Mouse (Mus musculus) neural tube, embryonic 13.5 days (tissue): ENCODE data around the gene B3gntl1. TPM values are rescaled to one million over a fixed set of nuclear protein-coding genes. Genes with fewer than 3 reads are reported as not detected.

Experiments used
- ATAC-seq: fragments of 200-750 bp; cut with Nextera tagmentation; 2 replicates; pipeline ENCODE4 v1.8.0; 2017; ENCODE audit warnings: low read depth, mild to moderate bottlenecking, moderate TSS enrichment, moderate library complexity
- H3K27ac ChIP-seq: fragments of 300-500 bp; sonication (generic); replicated peaks from 2 replicates; pipeline ENCODE4 v1.5.1; 2015; ENCODE audit warnings: moderate library complexity, mild to moderate bottlenecking, inconsistent platforms
- H3K27me3 ChIP-seq: fragments of 300-500 bp; sonication (generic); 2 replicates; pipeline ENCODE4 v1.6.1; 2015; ENCODE audit warnings: mild to moderate bottlenecking, inconsistent platforms
- H3K36me3 ChIP-seq: fragments of 300-500 bp; sonication (generic); 2 replicates; pipeline ENCODE4 v1.6.1; 2015; ENCODE audit warnings: mild to moderate bottlenecking, inconsistent platforms
- H3K4me1 ChIP-seq: fragments of 300-500 bp; sonication (generic); replicated peaks from 2 replicates; pipeline ENCODE4 v1.6.1; 2015; ENCODE audit warnings: inconsistent platforms
- H3K4me2 ChIP-seq: fragments of 300-500 bp; sonication (generic); 2 replicates; pipeline ENCODE4 v1.6.1; 2015; ENCODE audit warnings: inconsistent platforms, mild to moderate bottlenecking, moderate library complexity
- H3K4me3 ChIP-seq: fragments of 300-500 bp; sonication (generic); 2 replicates; pipeline ENCODE4 v1.5.1; 2015; ENCODE audit warnings: mild to moderate bottlenecking, inconsistent platforms
- H3K9ac ChIP-seq: fragments of 300-500 bp; sonication (generic); 2 replicates; pipeline ENCODE4 v1.6.1; 2015; ENCODE audit warnings: moderate library complexity, mild to moderate bottlenecking, inconsistent platforms
- H3K9me3 ChIP-seq: fragments of 300-500 bp; sonication (generic); 2 replicates; pipeline ENCODE4 v1.6.1; 2016; ENCODE audit warnings: inconsistent platforms
- WGBS: fragments of 180-500 bp; shearing (Covaris S2); methylation state at CpG from one replicate; pipeline ENCODE4 v1.1.7; 2015; 5-methylcytosine and 5-hydroxymethylcytosine counted together
- polyA plus RNA-seq: library from polyadenylated mRNA; unstranded; fragments of >200 nt; fragmentation: Nextera tagmentation; extraction: Ambion mirVana; gene quantifications from 2 replicates; pipeline ENCODE4 v1.2.1, GENCODE M21; 2015

Gene B3gntl1
- polyA plus RNA-seq, 1 experiment from 2014 or later = 6.2 TPM

DNA sequence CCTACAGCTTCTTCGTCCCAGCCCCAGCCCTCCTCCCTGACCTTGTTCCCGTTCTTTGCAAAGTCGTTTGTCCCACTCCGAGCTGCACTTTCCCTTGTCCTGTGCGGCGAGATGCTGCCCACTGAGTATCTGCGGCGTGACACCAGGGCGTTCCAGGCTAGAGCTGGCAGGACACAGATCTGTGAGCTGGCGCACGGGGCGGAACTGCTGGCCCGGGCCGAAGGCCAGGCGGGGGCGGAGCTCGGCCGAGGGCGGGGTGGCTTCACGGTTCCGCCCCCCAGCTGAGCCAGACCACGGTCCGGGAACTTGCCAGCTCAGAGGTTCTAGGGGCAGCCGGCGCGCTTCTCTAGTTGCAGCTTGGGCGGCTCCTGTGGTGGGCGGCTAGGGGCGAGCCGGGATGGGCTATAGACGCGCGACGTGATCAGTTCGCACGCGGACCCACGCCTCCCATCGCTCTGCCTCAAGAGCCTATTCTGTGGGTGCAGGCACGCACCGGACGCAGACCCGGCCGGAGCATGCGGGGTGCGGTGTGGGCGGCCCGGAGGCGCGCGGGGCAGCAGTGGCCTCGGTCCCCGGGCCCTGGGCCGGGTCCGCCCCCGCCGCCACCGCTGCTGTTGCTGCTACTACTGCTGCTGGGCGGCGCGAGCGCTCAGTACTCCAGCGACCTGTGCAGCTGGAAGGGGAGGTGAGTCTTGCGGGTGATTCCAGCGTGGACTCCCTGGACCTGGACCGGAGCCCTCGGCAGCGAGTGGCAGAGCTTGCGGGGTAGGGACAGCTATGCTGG is 29.4 kb upstream of the B3gntl1 start:
- peak overlapping the region; percentile 62 for H3K4me3 ChIP-seq
- H3K4me2 ChIP-seq = peak overlapping the region; percentile 97
- under 1% methylated on average over 69 of the region's 69 CpGs for WGBS
- peak; percentile 92 for ATAC-seq
- H3K36me3 ChIP-seq = no peaks in the 10 kb centered on the region
- peak overlapping the region; percentile 71 for H3K9ac ChIP-seq
- H3K27ac ChIP-seq = no peak overlapping the region; the same call in 1 of the 2 replicates
- H3K27me3 ChIP-seq = peaks cover 54% of the 10 kb centered on the region
- no peaks in the 10 kb centered on the region for H3K9me3 ChIP-seq
- peaks cover 27% of the 10 kb centered on the region for H3K4me1 ChIP-seq

DNA sequence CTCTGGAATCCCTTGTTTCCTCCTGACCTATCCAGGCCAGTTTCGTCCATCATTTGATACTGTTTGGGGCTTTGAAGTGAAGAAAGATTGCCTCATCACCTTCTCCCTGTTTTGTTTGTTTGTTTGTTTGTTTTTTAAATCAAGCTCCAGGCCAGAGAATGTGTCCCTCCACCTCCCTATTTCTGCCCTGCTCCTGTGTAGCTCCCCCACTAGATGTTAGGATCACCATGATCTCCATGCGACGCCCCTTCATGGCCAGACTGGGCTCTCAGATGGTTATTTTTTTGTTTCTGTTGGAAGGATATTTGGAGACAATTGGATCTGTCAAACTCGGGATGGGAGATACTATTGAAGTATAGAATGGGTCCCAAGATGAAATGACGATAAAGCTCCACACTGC is 28.3 kb upstream of the B3gntl1 start, which contains the start of gene Metrnl:
Metrnl (plus strand) TSS at position 301 of the 400 bp plus-strand sequence.
- Histone ChIP-seq H3K36me3 (no peaks in the 10 kb centered on the region), H3K4me1 (peaks cover 27% of the 10 kb centered on the region), H3K4me2 (peak within 1 kb of the TSS; percentile 97), H3K27ac (no peak within 1 kb of the TSS; the same call in 1 of the 2 replicates), H3K27me3 (peaks cover 54% of the 10 kb centered on the region), H3K9ac (peak within 1 kb of the TSS; percentile 71), H3K9me3 (no peaks in the 10 kb centered on the region), H3K4me3 (peak within 1 kb of the TSS; percentile 62)
- no peak for ATAC-seq
- WGBS = 89% methylated on average over 5 of the region's 5 CpGs

DNA sequence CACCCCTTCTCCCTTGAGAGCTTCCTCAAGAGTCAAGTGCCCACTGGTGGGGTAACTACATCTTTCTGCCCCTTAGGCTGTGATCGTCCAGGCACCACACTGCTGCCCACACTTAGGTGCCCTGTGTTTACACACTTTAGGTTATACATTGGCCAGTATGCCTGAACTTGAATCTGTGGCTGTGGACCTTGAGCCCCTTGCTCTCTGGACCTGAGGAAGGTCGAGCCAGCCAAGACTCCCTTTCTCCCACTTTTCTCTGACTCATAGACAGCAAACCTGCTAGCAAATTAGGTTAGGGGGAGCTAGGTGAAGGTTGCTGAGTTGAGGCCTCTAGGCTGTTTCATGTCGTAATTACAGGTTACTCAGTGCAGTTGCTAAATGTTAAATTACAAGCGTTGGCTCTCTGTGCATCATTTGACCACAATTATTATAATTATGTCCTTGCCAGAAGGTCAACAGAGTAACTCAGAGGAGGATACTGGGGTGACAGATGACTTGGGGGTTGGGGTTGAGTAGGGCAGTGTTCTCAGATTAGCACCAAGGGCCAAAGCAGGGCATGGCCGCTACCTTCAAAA is 25.5 kb upstream of the B3gntl1 start:
- H3K9ac ChIP-seq = no peak overlapping the region
- H3K36me3 ChIP-seq = no peaks in the 10 kb centered on the region
- no peak overlapping the region for H3K27ac ChIP-seq
- H3K27me3 ChIP-seq = peaks cover 29% of the 10 kb centered on the region
- H3K4me2 ChIP-seq = no peak overlapping the region
- H3K4me1 ChIP-seq = peaks cover 18% of the 10 kb centered on the region
- ATAC-seq = no peak
- WGBS = 87% methylated on average over 5 of the region's 5 CpGs
- no peaks in the 10 kb centered on the region for H3K9me3 ChIP-seq
- H3K4me3 ChIP-seq = no peak overlapping the region

DNA sequence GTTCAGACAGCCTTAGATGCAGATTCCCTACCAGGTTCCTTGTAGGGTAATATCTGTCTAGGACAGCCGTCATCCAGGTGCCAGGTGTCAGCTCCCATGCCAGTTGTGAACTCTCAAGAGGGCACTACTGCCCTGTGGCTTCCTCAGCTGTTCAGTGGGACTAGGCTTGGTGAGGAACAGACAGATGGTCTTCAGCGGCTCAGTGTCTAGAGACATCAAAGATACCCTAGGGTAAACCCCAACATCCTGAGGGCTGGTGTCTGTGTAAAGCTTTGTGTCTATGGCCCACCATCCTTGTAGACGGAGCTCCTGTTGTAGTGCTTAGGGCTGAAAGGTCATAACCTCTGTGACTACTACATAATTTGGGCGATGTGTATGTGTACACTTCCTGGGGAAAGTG is 24.3 kb upstream of the B3gntl1 start:
- no peak overlapping the region for H3K4me3 ChIP-seq
- no peak overlapping the region for H3K9ac ChIP-seq
- H3K36me3 ChIP-seq = no peaks in the 10 kb centered on the region
- no peaks in the 10 kb centered on the region for H3K9me3 ChIP-seq
- peaks cover 6% of the 10 kb centered on the region; the same call in 1 of the 2 replicates for H3K4me1 ChIP-seq
- WGBS = 87% methylated on average over 4 of the region's 4 CpGs
- no peak overlapping the region for H3K4me2 ChIP-seq
- H3K27me3 ChIP-seq = peaks cover 18% of the 10 kb centered on the region
- H3K27ac ChIP-seq = no peak overlapping the region
- no peak for ATAC-seq

DNA sequence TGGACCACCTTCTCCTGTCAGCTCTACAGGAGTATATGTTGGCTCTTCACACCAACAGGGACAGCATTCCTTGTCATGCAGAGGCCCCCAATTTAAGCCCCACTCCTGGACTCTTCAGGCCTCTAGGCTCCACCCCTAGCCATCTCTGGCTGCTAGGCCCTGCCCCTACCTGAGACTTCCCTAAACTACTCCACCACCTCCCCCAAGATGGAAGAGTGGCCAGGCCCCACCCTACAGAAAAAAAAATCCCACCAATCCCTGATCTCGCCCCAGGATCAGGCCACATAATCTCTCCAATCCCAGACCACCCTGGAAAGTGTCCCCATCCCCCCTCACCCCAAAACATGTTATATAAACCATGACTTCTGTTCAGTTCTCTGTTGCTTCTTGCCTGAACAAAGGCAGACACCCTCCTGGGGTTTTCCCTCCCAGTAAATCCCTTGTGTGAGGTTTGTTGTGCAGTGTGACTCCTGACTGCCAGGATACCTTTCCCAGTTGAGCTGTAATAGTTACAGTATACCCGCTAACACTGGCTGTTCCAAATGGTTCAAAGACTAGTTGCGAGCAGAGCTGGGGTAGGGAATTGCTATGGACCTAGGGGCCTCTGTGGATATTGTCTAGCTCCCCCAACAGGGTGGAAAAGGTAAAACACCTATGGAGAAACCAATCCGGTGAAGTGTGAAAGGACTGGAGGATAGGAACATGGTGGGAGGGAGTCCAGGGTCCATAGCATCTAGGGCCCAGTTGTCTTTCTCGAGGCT is 22.5 kb upstream of the B3gntl1 start:
- no peaks in the 10 kb centered on the region for H3K36me3 ChIP-seq
- H3K27me3 ChIP-seq = peaks cover under 1% of the 10 kb centered on the region; the same call in 1 of the 2 replicates
- no peaks in the 10 kb centered on the region for H3K4me1 ChIP-seq
- H3K27ac ChIP-seq = no peak overlapping the region
- no peak overlapping the region for H3K9ac ChIP-seq
- WGBS = 81% methylated on average over 5 of the region's 5 CpGs
- no peak overlapping the region for H3K4me3 ChIP-seq
- no peak overlapping the region for H3K4me2 ChIP-seq
- ATAC-seq = no peak
- H3K9me3 ChIP-seq = no peaks in the 10 kb centered on the region

DNA sequence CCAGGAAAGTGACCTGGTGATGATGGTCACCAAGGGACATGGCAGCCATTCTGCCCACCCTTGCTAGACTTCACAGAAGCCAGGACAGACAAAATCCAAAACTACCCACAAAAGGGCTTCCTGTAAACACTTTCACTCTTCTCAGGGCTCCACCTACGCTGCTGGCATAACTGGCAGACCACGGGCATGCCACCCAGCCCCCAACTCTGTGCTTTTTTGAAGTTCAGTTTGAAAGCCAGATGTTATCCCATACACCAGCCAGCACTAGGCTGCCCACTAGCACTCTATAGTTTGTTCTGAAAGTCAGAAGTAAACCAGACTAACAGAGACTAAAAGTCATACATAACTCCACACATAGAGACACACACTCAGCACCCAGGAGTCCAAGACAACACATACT is 15.1 kb upstream of the B3gntl1 start:
- Histone ChIP-seq H3K27ac (no peak overlapping the region), H3K4me3 (no peak overlapping the region), H3K9ac (no peak overlapping the region), H3K4me1 (no peaks in the 10 kb centered on the region), H3K36me3 (no peaks in the 10 kb centered on the region), H3K4me2 (no peak overlapping the region), H3K27me3 (no peaks in the 10 kb centered on the region), H3K9me3 (no peaks in the 10 kb centered on the region)
- WGBS = 98% methylated on average over 2 of the region's 2 CpGs
- ATAC-seq = no peak

DNA sequence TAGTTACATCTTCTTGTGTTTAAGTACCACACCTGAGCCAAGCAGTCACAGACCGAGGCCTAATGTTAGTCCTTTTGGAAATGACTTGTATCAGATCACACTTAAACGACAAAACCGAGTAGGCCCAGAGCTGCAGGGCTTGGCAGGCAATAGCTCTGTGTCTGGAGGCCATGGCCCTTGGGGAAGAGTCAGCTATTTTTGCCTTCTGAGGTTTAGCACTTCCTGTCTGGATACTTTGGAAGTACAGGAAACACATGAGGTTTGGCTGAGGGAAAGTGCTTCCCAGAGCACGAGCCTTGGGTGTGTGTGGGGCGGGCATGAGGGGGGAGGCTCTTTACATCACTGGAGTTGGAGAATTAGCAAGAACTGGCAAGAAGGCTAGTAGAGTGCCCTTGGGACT is 13.7 kb upstream of the B3gntl1 start:
- H3K27ac ChIP-seq = no peak overlapping the region
- WGBS = 68% methylated on average over 5 of the region's 5 CpGs
- H3K4me3 ChIP-seq = no peak overlapping the region
- no peaks in the 10 kb centered on the region for H3K27me3 ChIP-seq
- no peaks in the 10 kb centered on the region for H3K36me3 ChIP-seq
- H3K9me3 ChIP-seq = no peaks in the 10 kb centered on the region
- H3K9ac ChIP-seq = no peak overlapping the region
- no peak overlapping the region for H3K4me2 ChIP-seq
- no peak for ATAC-seq
- H3K4me1 ChIP-seq = no peaks in the 10 kb centered on the region

DNA sequence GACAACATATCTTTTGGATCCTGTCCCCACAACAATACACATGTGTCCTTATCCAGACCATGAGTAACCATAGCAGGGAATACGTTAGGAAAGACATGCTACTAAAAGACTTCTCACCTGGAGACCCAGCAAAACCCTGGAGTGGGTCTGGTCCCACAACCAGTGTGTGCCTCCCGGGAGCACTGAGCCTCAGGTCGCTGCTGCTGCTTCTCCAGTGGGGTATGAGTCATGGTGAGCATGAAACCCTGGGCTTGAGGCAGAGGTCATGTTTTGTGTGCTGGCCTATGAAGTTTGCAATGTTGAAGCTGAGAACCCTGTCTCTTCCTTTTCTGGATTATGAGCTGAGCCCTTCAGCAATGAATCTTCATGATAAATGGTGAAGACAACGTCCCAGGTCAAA is 13.1 kb upstream of the B3gntl1 start:
- no peaks in the 10 kb centered on the region for H3K9me3 ChIP-seq
- WGBS = 76% methylated on average over 4 of the region's 4 CpGs
- no peak overlapping the region for H3K9ac ChIP-seq
- H3K27me3 ChIP-seq = no peaks in the 10 kb centered on the region
- ATAC-seq = no peak
- H3K4me1 ChIP-seq = no peaks in the 10 kb centered on the region
- H3K4me3 ChIP-seq = no peak overlapping the region
- no peak overlapping the region for H3K27ac ChIP-seq
- no peak overlapping the region for H3K4me2 ChIP-seq
- no peaks in the 10 kb centered on the region for H3K36me3 ChIP-seq

DNA sequence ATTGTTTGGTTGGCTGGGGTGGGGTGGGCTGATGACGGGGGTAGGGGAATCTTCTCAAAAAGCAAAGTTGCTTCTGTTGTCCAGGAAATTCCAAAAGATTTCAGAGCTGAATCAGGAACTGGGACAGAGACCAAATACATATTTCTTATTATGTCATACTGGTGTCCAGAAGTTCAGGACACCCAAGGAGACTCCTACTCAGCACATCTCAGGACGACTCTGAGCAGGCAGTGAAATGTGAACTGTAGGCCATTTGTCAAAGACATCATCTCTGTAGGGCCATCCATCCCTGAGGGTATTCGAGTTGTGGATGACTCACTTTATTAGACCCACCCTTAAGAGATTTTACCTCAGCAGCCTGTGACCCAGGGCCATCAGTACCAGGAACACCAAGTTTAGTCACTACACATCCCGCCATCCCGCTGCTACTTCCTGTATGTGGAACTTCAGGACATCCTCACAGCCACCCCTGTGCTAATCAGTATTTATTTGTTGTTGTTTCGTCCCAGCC is 12.6 kb upstream of the B3gntl1 start:
- 69% methylated on average over 6 of the region's 6 CpGs for WGBS
- ATAC-seq = no peak

DNA sequence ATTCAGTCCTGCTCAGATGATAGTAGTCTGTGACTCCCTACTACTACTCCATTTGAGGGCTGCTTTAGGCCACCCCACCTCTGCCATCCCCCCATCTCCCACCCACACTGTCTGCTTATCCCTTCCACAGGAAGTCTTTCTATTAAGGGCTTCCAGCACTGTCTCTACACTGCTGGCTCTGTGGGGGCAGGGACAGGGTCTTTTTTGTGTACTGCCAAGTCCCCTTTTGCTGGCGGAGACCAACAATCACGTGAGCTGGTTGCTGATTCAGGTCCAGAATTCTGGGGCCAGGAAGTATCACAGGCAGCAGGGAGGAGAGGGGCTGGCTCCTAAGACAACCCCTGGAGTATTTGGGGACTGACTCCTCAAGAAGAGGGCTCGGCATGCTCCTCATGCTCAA is 10.3 kb upstream of the B3gntl1 start:
- Histone ChIP-seq H3K36me3 (no peaks in the 10 kb centered on the region), H3K4me2 (no peak overlapping the region), H3K27me3 (no peaks in the 10 kb centered on the region), H3K9me3 (no peaks in the 10 kb centered on the region), H3K27ac (no peak overlapping the region), H3K4me3 (no peak overlapping the region), H3K9ac (no peak overlapping the region), H3K4me1 (no peaks in the 10 kb centered on the region)
- ATAC-seq = no peak; the same call in 1 of the 2 replicates
- WGBS = 61% methylated on average over 3 of the region's 3 CpGs

More for the DNA sequence above, 12.6 kb upstream of the B3gntl1 start:
- Histone ChIP-seq H3K9ac (no peak overlapping the region), H3K4me2 (no peak overlapping the region), H3K27me3 (no peaks in the 10 kb centered on the region), H3K9me3 (no peaks in the 10 kb centered on the region), H3K36me3 (no peaks in the 10 kb centered on the region), H3K4me3 (no peak overlapping the region), H3K4me1 (no peaks in the 10 kb centered on the region), H3K27ac (no peak overlapping the region)

DNA sequence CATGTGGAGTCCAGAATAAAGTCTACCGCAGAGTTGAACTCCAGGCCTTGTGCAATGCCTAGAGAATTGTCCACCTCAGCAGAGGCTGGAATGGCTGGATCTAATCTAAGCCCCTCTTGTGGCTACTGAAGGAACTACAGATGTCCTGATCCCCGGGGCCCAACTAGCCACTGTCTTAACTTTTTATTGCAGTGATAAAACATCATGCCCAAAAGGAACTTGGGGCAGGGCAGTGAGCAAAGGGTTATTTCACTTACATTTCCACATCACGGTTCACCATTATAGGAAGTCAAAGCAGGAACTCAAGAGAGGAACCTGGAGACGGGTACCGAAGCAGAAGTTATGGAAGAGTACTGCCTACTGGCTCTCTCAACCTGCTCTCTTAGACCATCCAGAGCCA is 7.8 kb upstream of the B3gntl1 start:
- Histone ChIP-seq H3K4me2 (no peak overlapping the region), H3K9ac (no peak overlapping the region), H3K4me1 (no peaks in the 10 kb centered on the region), H3K27me3 (no peaks in the 10 kb centered on the region), H3K36me3 (no peaks in the 10 kb centered on the region), H3K9me3 (no peaks in the 10 kb centered on the region), H3K4me3 (no peak overlapping the region), H3K27ac (no peak overlapping the region)
- WGBS = 67% methylated on average over 5 of the region's 5 CpGs
- ATAC-seq = no peak

DNA sequence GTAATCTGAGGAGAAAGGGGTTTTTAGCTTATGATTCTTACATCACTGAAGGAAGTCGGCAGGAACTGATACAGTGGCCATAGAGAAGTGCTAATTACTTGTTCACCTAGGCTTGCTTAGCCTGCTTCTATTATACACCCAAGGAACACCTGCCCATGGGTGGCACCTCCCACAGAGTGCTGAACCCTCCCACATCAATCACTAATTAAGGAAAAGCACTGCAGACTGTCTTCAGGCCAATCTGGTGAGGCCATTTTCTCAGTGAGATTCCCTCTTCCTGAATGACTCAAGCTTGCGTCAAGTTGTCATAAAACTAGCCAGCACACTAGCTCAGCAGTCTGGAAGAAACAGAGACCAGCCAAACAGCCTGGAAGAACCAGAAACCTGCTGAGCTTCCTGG is 6.6 kb upstream of the B3gntl1 start:
- no peak for ATAC-seq
- no peaks in the 10 kb centered on the region for H3K27me3 ChIP-seq
- H3K4me2 ChIP-seq = no peak overlapping the region
- no peaks in the 10 kb centered on the region for H3K4me1 ChIP-seq
- H3K4me3 ChIP-seq = no peak overlapping the region
- no peak overlapping the region for H3K9ac ChIP-seq
- H3K27ac ChIP-seq = no peak overlapping the region
- no peaks in the 10 kb centered on the region for H3K9me3 ChIP-seq
- no peaks in the 10 kb centered on the region for H3K36me3 ChIP-seq
- 65% methylated on average over 2 of the region's 2 CpGs for WGBS
